Mouse (Mus musculus): ENCODE measurements around the gene Mcm2. TPM values are rescaled to one million over a fixed set of nuclear protein-coding genes. Genes with fewer than 3 reads are reported as not detected.
A peak's percentile ranks its signal among the peaks of the same experiment; 100 is the strongest.

Gene Mcm2
- total and polyA plus RNA-seq, 2 experiments from 2014 or later = 25.2 to 38.8 TPM

GRCm38 (mm10) chr6:88940090-88940916 lies 41.7 kb upstream of the Mcm2 start:
- WGBS = 64% methylated on average over 9 of the region's 9 CpGs
- peak overlapping the region; percentile 26; the same call in 1 of the 2 replicates for H3K9ac ChIP-seq (replicated peaks; ENCODE audit: low read depth, low read length)
- no peaks in the 10 kb centered on the region for H3K36me3 ChIP-seq (replicated peaks; ENCODE audit: control insufficient read depth, insufficient read depth, low read length)
- TF ChIP-seq CTCF (IDR thresholded peaks at IDR 0.05; ENCODE audit: low read depth) = no peak
- TF ChIP-seq EP300 (IDR thresholded peaks at IDR 0.05; ENCODE audit: low read depth) = no peak
- peaks cover 30% of the 10 kb centered on the region for H3K4me1 ChIP-seq (ENCODE audit: control insufficient read depth, insufficient read depth)
- peak overlapping the region; percentile 30 for H3K4me2 ChIP-seq (ENCODE audit: low read depth, low read length)
- H3K4me3 ChIP-seq (ENCODE audit: low read depth, low read length) = no peak overlapping the region
- H3K9me3 ChIP-seq (replicated peaks; ENCODE audit: control insufficient read depth, low read length) = no peaks in the 10 kb centered on the region
- ATAC-seq (ENCODE audit: insufficient read depth, low read depth) (no peak), DNase-seq (ENCODE audit: low spot score) (no peak)
- H3K27me3 ChIP-seq (ENCODE audit: control insufficient read depth, insufficient read depth, low read length) = no peaks in the 10 kb centered on the region
- H3K27ac ChIP-seq (ENCODE audit: low read depth) = peak overlapping the region; percentile 93

DNA sequence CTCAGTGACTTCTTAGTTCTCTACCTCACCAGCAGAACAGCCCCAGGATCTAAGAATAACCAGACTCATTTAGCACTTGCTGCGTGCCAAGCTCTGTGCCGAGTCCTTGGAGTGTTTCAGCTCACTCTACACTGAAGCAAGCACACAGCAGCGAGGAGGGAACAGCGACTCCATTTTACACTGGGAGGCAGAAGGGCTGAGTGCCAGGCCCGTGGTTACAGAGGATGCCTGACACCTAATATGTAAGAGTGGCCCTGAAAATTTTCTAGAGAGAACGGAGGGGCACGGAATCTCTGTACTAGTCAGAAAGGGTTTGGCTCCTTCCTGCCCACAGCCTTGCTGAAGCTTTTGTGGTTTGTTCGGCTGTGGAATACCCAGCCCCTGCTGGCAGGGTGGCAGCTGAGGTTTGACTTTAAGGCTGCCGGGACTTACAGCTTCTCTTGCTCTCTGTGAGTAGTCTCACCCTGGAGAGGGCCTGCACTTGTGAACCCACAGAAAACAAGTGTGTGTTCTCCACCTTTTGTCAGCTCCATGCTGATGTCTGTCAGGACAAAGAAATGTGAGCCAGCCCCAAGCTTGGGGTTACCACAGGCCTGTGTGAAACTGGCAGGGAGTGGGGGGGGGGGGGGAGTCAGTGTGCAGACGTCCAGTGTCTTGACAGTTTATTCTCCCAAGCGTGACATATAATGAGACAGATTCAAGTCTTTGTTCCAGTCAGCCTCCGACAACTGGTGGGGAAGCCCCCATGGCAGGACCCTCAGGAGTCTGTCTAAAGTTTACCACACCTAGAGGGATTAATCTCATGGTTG lies 40.9 kb upstream of the Mcm2 start:
- H3K4me3 ChIP-seq (ENCODE audit: low read depth, low read length) = no peak overlapping the region
- peak; percentile 35 for DNase-seq (ENCODE audit: low spot score)
- ATAC-seq (ENCODE audit: insufficient read depth, low read depth) = peak; percentile 42
- WGBS = 25% methylated on average over 12 of the region's 12 CpGs
- H3K27me3 ChIP-seq (ENCODE audit: control insufficient read depth, insufficient read depth, low read length) = no peaks in the 10 kb centered on the region
- no peaks in the 10 kb centered on the region for H3K36me3 ChIP-seq (replicated peaks; ENCODE audit: control insufficient read depth, insufficient read depth, low read length)
- H3K9me3 ChIP-seq (replicated peaks; ENCODE audit: control insufficient read depth, low read length) = no peaks in the 10 kb centered on the region
- H3K4me1 ChIP-seq (ENCODE audit: control insufficient read depth, insufficient read depth) = peaks cover 30% of the 10 kb centered on the region
- H3K27ac ChIP-seq (ENCODE audit: low read depth) = peak overlapping the region; percentile 93
- 0 out of 2 replicates have a peak overlapping the region, but pooled peaks have one; percentile 31 for H3K9ac ChIP-seq (replicated peaks; ENCODE audit: low read depth, low read length)
- TF ChIP-seq EP300 (IDR thresholded peaks at IDR 0.05; ENCODE audit: low read depth) (no peak), CTCF (IDR thresholded peaks at IDR 0.05; ENCODE audit: low read depth) (no peak)
- H3K4me2 ChIP-seq (ENCODE audit: low read depth, low read length) = peak overlapping the region; percentile 30

DNA sequence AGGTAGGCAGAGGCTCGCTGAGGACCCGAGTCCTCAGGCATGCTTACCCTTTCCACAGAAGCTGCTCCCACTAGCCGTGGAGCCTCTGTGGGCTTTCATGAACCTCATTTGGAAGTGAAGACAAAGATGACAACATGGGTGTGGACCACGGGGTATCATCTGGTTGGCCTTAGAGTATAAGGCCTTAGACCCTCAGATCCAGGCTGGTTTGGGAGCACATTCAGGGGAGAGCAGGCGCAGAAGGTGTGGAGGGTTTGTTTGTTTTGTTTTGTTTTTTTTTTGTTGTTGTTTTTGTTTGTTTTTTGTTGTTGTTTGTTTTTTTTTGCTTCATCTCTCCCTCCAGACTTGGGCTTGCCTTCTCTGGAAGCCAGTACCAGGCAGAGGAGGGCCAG lies 40.1 kb upstream of the Mcm2 start:
- 59% methylated on average over 5 of the region's 5 CpGs for WGBS

GRCm38 (mm10) chr6:88937971-88938663 lies 39.5 kb upstream of the Mcm2 start:
- Histone ChIP-seq H3K9ac (replicated peaks; ENCODE audit: low read depth, low read length) (no peak overlapping the region), H3K9me3 (replicated peaks; ENCODE audit: control insufficient read depth, low read length) (no peaks in the 10 kb centered on the region), H3K4me1 (ENCODE audit: control insufficient read depth, insufficient read depth) (peaks cover 30% of the 10 kb centered on the region), H3K4me3 (ENCODE audit: low read depth, low read length) (no peak overlapping the region), H3K36me3 (replicated peaks; ENCODE audit: control insufficient read depth, insufficient read depth, low read length) (no peaks in the 10 kb centered on the region), H3K27ac (ENCODE audit: low read depth) (peak overlapping the region; percentile 93; the same call in 1 of the 2 replicates), H3K27me3 (ENCODE audit: control insufficient read depth, insufficient read depth, low read length) (no peaks in the 10 kb centered on the region), H3K4me2 (ENCODE audit: low read depth, low read length) (no peak overlapping the region)
- ATAC-seq (ENCODE audit: insufficient read depth, low read depth) (no peak), DNase-seq (ENCODE audit: low spot score) (no peak)
- TF ChIP-seq CTCF (IDR thresholded peaks at IDR 0.05; ENCODE audit: low read depth) = no peak
- no peak for TF ChIP-seq EP300 (IDR thresholded peaks at IDR 0.05; ENCODE audit: low read depth)
- 76% methylated on average over 4 of the region's 4 CpGs for WGBS

More for the DNA sequence above, 40.1 kb upstream of the Mcm2 start:
- ATAC-seq (ENCODE audit: insufficient read depth, low read depth) (no peak), DNase-seq (ENCODE audit: low spot score) (no peak)
- H3K4me1 ChIP-seq (ENCODE audit: control insufficient read depth, insufficient read depth) = peaks cover 30% of the 10 kb centered on the region
- no peak overlapping the region for H3K9ac ChIP-seq (replicated peaks; ENCODE audit: low read depth, low read length)
- H3K27me3 ChIP-seq (ENCODE audit: control insufficient read depth, insufficient read depth, low read length) = no peaks in the 10 kb centered on the region
- peak overlapping the region; percentile 93 for H3K27ac ChIP-seq (ENCODE audit: low read depth)
- H3K36me3 ChIP-seq (replicated peaks; ENCODE audit: control insufficient read depth, insufficient read depth, low read length) = no peaks in the 10 kb centered on the region
- H3K9me3 ChIP-seq (replicated peaks; ENCODE audit: control insufficient read depth, low read length) = no peaks in the 10 kb centered on the region
- TF ChIP-seq CTCF (IDR thresholded peaks at IDR 0.05; ENCODE audit: low read depth) (no peak), EP300 (IDR thresholded peaks at IDR 0.05; ENCODE audit: low read depth) (no peak)
- no peak overlapping the region for H3K4me2 ChIP-seq (ENCODE audit: low read depth, low read length)
- H3K4me3 ChIP-seq (ENCODE audit: low read depth, low read length) = no peak overlapping the region

DNA sequence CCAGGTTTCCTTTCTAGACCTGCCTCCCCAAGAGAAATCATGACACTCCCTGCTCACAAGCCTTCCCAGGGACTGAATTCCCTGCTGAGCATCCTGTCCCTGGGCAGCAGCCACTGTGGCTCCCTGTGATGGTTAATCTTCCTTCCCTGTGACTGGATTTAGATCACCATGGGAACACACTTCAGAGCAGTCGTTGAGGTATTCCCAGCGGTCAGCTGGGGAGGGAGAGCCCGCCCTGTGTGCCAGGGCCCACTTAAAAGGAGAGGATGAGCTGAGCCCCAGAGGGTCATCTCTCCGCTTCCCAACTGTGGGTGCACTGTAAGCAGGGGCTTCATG lies 38.6 kb upstream of the Mcm2 start:
- Histone ChIP-seq H3K27ac (ENCODE audit: low read depth) (no peak overlapping the region), H3K27me3 (ENCODE audit: control insufficient read depth, insufficient read depth, low read length) (no peaks in the 10 kb centered on the region), H3K4me2 (ENCODE audit: low read depth, low read length) (no peak overlapping the region), H3K36me3 (replicated peaks; ENCODE audit: control insufficient read depth, insufficient read depth, low read length) (no peaks in the 10 kb centered on the region), H3K4me1 (ENCODE audit: control insufficient read depth, insufficient read depth) (peaks cover 25% of the 10 kb centered on the region), H3K9ac (replicated peaks; ENCODE audit: low read depth, low read length) (no peak overlapping the region), H3K4me3 (ENCODE audit: low read depth, low read length) (no peak overlapping the region), H3K9me3 (replicated peaks; ENCODE audit: control insufficient read depth, low read length) (no peaks in the 10 kb centered on the region)
- ATAC-seq (ENCODE audit: insufficient read depth, low read depth) = no peak
- TF ChIP-seq EP300 (IDR thresholded peaks at IDR 0.05; ENCODE audit: low read depth) = no peak
- TF ChIP-seq CTCF (IDR thresholded peaks at IDR 0.05; ENCODE audit: low read depth) = no peak
- DNase-seq (ENCODE audit: low spot score) = no peak
- 50% methylated on average over 4 of the region's 4 CpGs for WGBS

Measured in heart, postnatal 0 days (tissue).